Mouse (Mus musculus): ENCODE data around the gene Kdm2b. TPM values are rescaled to one million over a fixed set of nuclear protein-coding genes. Genes with fewer than 3 reads are reported as not detected.

The Kdm2b gene
- polyA plus RNA-seq, 1 experiment, result 65.1 TPM

GRCm38 (mm10) chr5:122925534-122925958, 64.1 kb downstream of the Kdm2b start:
- Histone ChIP-seq H3K27ac (ENCODE audit: control insufficient read depth, insufficient read depth, low read length) (no peak overlapping the region), H3K27me3 (ENCODE audit: control insufficient read depth, insufficient read depth, low read length) (no peaks in the 10 kb centered on the region), H3K4me1 (replicated peaks; ENCODE audit: control insufficient read depth, insufficient read depth, low read length) (peaks cover 13% of the 10 kb centered on the region), H3K4me3 (ENCODE audit: control insufficient read depth, insufficient read depth, low read length) (no peak overlapping the region), H3K36me3 (ENCODE audit: control insufficient read depth, insufficient read depth, low read length) (no peaks in the 10 kb centered on the region)
- WGBS, result 34% methylated on average over 7 of the region's 7 CpGs
- TF ChIP-seq CTCF (IDR thresholded peaks at IDR 0.05; ENCODE audit: borderline replicate concordance, control insufficient read depth, extremely low read depth, insufficient read depth, low read length, poor library complexity), result no peak
- DNase-seq, result peak; percentile 71

- DNase-seq, result no peak
- TF ChIP-seq POLR2A (IDR thresholded peaks at IDR 0.05; ENCODE audit: control insufficient read depth, extremely low read depth, insufficient read depth, low read length, poor library complexity) (no peak), CTCF (IDR thresholded peaks at IDR 0.05; ENCODE audit: borderline replicate concordance, control insufficient read depth, extremely low read depth, insufficient read depth, low read length, poor library complexity) (no peak)
- no peak overlapping the region for H3K27ac ChIP-seq (ENCODE audit: control insufficient read depth, insufficient read depth, low read length)
- H3K4me3 ChIP-seq (ENCODE audit: control insufficient read depth, insufficient read depth, low read length), result no peak overlapping the region
- 97% methylated on average over 10 of the region's 10 CpGs for WGBS
- H3K4me1 ChIP-seq (replicated peaks; ENCODE audit: control insufficient read depth, insufficient read depth, low read length), result peaks cover 13% of the 10 kb centered on the region
- H3K36me3 ChIP-seq (ENCODE audit: control insufficient read depth, insufficient read depth, low read length), result no peaks in the 10 kb centered on the region
- no peaks in the 10 kb centered on the region for H3K27me3 ChIP-seq (ENCODE audit: control insufficient read depth, insufficient read depth, low read length)
Measured at GRCm38 (mm10) chr5:122923871-122924465, 65.7 kb downstream of the Kdm2b start.

GRCm38 (mm10) chr5:122921941-122922340, 67.7 kb downstream of the Kdm2b start:
- Histone ChIP-seq H3K4me3 (ENCODE audit: control insufficient read depth, insufficient read depth, low read length) (no peak overlapping the region), H3K36me3 (ENCODE audit: control insufficient read depth, insufficient read depth, low read length) (no peaks in the 10 kb centered on the region), H3K27me3 (ENCODE audit: control insufficient read depth, insufficient read depth, low read length) (no peaks in the 10 kb centered on the region), H3K27ac (ENCODE audit: control insufficient read depth, insufficient read depth, low read length) (no peak overlapping the region), H3K4me1 (replicated peaks; ENCODE audit: control insufficient read depth, insufficient read depth, low read length) (peaks cover 13% of the 10 kb centered on the region)
- TF ChIP-seq CTCF (IDR thresholded peaks at IDR 0.05; ENCODE audit: borderline replicate concordance, control insufficient read depth, extremely low read depth, insufficient read depth, low read length, poor library complexity) (no peak), POLR2A (IDR thresholded peaks at IDR 0.05; ENCODE audit: control insufficient read depth, extremely low read depth, insufficient read depth, low read length, poor library complexity) (no peak)
- 90% methylated on average over 8 of the region's 8 CpGs for WGBS
- DNase-seq, result no peak

GRCm38 (mm10) chr5:122920557-122920956, 69.1 kb downstream of the Kdm2b start:
- H3K27me3 ChIP-seq (ENCODE audit: control insufficient read depth, insufficient read depth, low read length), result no peaks in the 10 kb centered on the region

GRCm38 (mm10) chr5:122917982-122918711, 71.5 kb downstream of the Kdm2b start:
- DNase-seq, result no peak
- TF ChIP-seq POLR2A (IDR thresholded peaks at IDR 0.05; ENCODE audit: control insufficient read depth, extremely low read depth, insufficient read depth, low read length, poor library complexity) (no peak), CTCF (IDR thresholded peaks at IDR 0.05; ENCODE audit: borderline replicate concordance, control insufficient read depth, extremely low read depth, insufficient read depth, low read length, poor library complexity) (no peak)
- no peak overlapping the region for H3K4me3 ChIP-seq (ENCODE audit: control insufficient read depth, insufficient read depth, low read length)
- no peaks in the 10 kb centered on the region for H3K36me3 ChIP-seq (ENCODE audit: control insufficient read depth, insufficient read depth, low read length)
- 90% methylated on average over 7 of the region's 7 CpGs for WGBS
- H3K27ac ChIP-seq (ENCODE audit: control insufficient read depth, insufficient read depth, low read length), result no peak overlapping the region
- H3K27me3 ChIP-seq (ENCODE audit: control insufficient read depth, insufficient read depth, low read length), result no peaks in the 10 kb centered on the region
- H3K4me1 ChIP-seq (replicated peaks; ENCODE audit: control insufficient read depth, insufficient read depth, low read length), result no peaks in the 10 kb centered on the region

More at GRCm38 (mm10) chr5:122920557-122920956, 69.1 kb downstream of the Kdm2b start:
- no peak for TF ChIP-seq POLR2A (IDR thresholded peaks at IDR 0.05; ENCODE audit: control insufficient read depth, extremely low read depth, insufficient read depth, low read length, poor library complexity)
- H3K4me1 ChIP-seq (replicated peaks; ENCODE audit: control insufficient read depth, insufficient read depth, low read length), result peaks cover under 1% of the 10 kb centered on the region
- no peak for DNase-seq
- WGBS, result 97% methylated on average over 5 of the region's 5 CpGs
- no peaks in the 10 kb centered on the region for H3K36me3 ChIP-seq (ENCODE audit: control insufficient read depth, insufficient read depth, low read length)
- no peak overlapping the region for H3K4me3 ChIP-seq (ENCODE audit: control insufficient read depth, insufficient read depth, low read length)
- no peak overlapping the region for H3K27ac ChIP-seq (ENCODE audit: control insufficient read depth, insufficient read depth, low read length)

GRCm38 (mm10) chr5:122916147-122916546, 73.5 kb downstream of the Kdm2b start:
- Histone ChIP-seq H3K4me3 (ENCODE audit: control insufficient read depth, insufficient read depth, low read length) (no peak overlapping the region), H3K27me3 (ENCODE audit: control insufficient read depth, insufficient read depth, low read length) (no peaks in the 10 kb centered on the region), H3K27ac (ENCODE audit: control insufficient read depth, insufficient read depth, low read length) (no peak overlapping the region), H3K36me3 (ENCODE audit: control insufficient read depth, insufficient read depth, low read length) (no peaks in the 10 kb centered on the region), H3K4me1 (replicated peaks; ENCODE audit: control insufficient read depth, insufficient read depth, low read length) (no peaks in the 10 kb centered on the region)
- no peak for DNase-seq
- WGBS, result 95% methylated on average over 6 of the region's 6 CpGs
- TF ChIP-seq CTCF (IDR thresholded peaks at IDR 0.05; ENCODE audit: borderline replicate concordance, control insufficient read depth, extremely low read depth, insufficient read depth, low read length, poor library complexity), result no peak

- WGBS, result 97% methylated on average over 4 of the region's 4 CpGs
- Histone ChIP-seq H3K27ac (ENCODE audit: control insufficient read depth, insufficient read depth, low read length) (no peak overlapping the region), H3K4me1 (replicated peaks; ENCODE audit: control insufficient read depth, insufficient read depth, low read length) (no peaks in the 10 kb centered on the region), H3K27me3 (ENCODE audit: control insufficient read depth, insufficient read depth, low read length) (no peaks in the 10 kb centered on the region), H3K4me3 (ENCODE audit: control insufficient read depth, insufficient read depth, low read length) (no peak overlapping the region), H3K36me3 (ENCODE audit: control insufficient read depth, insufficient read depth, low read length) (no peaks in the 10 kb centered on the region)
- TF ChIP-seq POLR2A (IDR thresholded peaks at IDR 0.05; ENCODE audit: control insufficient read depth, extremely low read depth, insufficient read depth, low read length, poor library complexity) (no peak), CTCF (IDR thresholded peaks at IDR 0.05; ENCODE audit: borderline replicate concordance, control insufficient read depth, extremely low read depth, insufficient read depth, low read length, poor library complexity) (no peak)
- no peak for DNase-seq
Measured at GRCm38 (mm10) chr5:122912863-122913262, 76.8 kb downstream of the Kdm2b start.
